Mouse (Mus musculus) spleen, postnatal 10 days (tissue): ENCODE results near the gene Nuak1.

Source experiments
- DNase-seq, 2 experiments: peaks; one replicate each; pipeline ENCODE4 v3.0.0; 2021 to 2022; ENCODE audit warnings: low spot score in 2 of 2

Nuak1 gene

DNA sequence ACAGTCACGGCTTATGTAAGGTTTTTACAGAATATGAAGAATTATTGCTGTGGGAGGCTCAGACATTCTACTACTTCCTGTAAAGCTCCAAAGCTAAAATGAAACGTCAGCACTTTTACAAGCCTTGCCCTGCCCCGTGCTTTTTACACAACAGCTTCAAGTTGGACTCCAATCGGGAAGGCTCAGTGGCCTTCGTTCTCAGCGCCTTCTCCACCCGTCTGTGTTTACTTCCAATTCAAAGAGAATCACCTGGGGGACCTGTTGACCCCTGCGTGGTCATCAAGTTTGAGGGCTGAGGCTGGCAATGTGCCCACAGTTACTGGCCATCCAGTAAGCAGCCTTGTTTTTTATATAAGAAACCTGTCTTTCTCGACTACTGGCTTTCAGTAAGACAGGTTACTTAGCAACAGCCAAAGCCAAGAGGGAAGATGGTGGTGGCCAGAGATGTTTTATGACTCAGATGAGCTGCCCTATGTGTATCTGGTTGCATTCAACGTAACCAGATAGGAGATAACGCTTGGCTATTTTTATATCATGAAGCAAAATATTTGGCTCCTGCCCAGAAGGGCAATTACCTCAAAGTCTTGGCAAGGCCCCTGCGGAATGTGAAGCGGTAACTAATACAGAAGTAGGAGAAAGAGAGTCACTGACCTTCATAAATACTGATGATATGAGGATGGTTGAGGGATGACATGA, 31.3 kb downstream of the Nuak1 start:
- DNase-seq = no peak

- no peak for DNase-seq
Measured at GRCm38 (mm10) chr10:84405135-84405776, 35.1 kb downstream of the Nuak1 start.

GRCm38 (mm10) chr10:84401907-84402371, 38.5 kb downstream of the Nuak1 start:
- DNase-seq = peak in 1 of 2 experiments; percentile 43

DNA sequence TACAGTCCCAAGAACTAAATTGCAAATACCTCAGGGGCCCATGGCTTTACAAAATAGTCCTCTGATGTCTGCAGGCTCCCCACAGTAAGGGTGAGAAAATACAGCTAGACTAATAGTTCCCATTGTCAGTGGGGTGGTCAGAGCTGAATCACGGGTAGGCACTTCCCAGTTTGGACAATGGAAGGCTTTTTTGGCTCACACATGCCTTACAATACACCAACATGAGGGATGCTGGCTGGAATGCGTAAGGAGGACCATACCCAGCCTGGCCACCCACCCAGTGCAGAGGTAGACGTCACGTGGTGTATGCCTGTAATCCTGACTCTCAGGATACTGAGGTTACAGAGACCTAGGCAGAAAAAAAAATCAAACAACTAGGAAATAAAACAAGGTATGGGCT, 39.2 kb downstream of the Nuak1 start:
- no peak for DNase-seq

DNA sequence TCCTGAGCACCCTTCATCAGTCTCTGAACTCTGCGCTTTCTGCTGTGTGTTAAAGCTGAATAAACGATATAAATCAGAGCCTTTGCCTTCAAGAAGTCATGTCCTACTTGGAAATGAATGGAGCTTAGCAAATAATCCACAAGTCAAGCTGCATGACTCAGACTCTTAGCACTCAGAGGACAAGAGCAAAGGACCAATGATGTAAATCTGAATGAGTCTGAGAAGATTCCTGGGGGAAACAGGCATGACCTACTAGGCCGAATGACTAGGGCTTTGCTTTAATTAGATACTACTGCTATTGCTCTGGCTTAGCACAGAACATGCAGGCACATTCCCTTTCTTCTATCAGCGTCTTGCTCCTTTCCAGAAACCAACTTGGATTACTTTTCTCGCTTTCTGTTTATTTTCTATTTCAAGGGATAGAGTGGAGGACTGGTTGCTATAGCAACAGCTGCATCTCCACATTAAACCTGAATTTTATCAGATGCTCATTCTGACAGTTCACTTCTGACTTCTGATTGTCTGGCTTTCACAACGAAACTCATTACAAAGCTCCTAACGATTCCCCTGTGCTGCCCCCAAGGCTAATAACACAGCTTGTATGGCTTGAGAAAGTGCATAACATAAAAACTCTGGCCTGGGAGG, 40.2 kb downstream of the Nuak1 start:
- no peak for DNase-seq

DNA sequence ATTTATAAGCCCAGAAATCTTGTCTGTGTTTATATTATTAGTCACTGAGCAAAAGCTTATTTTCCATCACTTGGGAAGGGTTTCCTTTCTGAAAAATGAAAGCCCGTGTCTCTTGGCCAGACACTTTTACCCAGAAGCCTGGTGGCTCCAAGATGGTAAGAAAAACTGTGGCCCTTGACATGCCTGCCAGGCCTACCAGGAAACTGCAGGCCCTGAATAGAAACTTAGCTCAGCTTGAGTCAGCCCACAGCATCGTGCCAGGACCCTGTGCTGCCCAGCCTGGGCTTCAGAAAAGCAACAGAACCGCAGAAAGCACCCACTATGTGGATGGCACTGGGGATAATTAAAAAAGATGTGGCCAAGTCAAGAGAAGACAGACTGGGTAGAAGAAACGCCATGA, 43.1 kb downstream of the Nuak1 start:
- no peak for DNase-seq

- no peak for DNase-seq
Measured at GRCm38 (mm10) chr10:84395885-84396659, 44.3 kb downstream of the Nuak1 start.

GRCm38 (mm10) chr10:84395259-84395658, 45.1 kb downstream of the Nuak1 start:
- DNase-seq = no peak

- DNase-seq = no peak
Measured at GRCm38 (mm10) chr10:84393881-84394280, 46.5 kb downstream of the Nuak1 start.

DNA sequence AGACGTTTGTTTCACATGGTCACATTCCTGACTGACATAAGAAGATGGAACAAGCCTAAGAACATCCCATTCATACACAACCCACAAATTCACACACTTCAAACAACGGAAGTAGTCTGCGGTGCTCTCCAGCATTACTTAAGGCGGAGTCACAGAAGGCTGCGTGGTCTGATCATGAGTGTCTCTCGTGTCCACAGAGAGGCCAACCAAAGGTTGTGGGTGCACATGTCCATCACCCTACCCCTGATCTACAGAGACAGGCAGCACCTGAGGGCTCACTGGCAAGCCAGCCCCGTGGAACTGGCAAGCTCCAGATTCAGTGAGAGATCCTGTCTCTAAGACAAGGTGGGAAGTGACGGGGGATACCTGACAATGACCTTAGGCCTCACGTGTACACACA, 47.0 kb downstream of the Nuak1 start:
- DNase-seq = no peak

DNA sequence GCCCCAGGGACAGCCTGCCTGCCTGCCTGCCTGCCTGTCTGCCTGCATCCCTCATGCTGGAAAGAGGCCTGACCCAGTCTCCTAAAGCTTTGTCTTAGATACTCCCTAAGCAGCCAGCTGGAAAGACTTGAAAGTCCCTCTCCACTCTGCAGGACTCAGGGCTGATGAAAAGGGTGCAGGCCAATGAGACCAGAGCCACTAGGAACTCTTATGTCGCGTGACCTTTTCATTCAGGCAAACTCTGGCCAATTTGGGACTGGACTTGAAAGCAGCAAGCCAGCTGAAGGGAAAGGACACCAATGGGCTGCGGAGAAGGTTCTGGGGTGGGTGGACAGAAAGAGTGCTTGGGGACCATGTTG, 47.7 kb downstream of the Nuak1 start:
- DNase-seq = no peak

GRCm38 (mm10) chr10:84392027-84392722, 48.2 kb downstream of the Nuak1 start:
- peak in 1 of 2 experiments; percentile 44 for DNase-seq

GRCm38 (mm10) chr10:84389707-84390106, 50.7 kb downstream of the Nuak1 start:
- no peak for DNase-seq

GRCm38 (mm10) chr10:84388357-84389141, 51.8 kb downstream of the Nuak1 start:
- no peak for DNase-seq

- no peak for DNase-seq
Measured at GRCm38 (mm10) chr10:84387338-84387737, 53.1 kb downstream of the Nuak1 start.

- no peak for DNase-seq
Measured at GRCm38 (mm10) chr10:84386625-84387242, 53.7 kb downstream of the Nuak1 start.

- DNase-seq = no peak
Measured at GRCm38 (mm10) chr10:84386214-84386613, 54.2 kb downstream of the Nuak1 start.

DNA sequence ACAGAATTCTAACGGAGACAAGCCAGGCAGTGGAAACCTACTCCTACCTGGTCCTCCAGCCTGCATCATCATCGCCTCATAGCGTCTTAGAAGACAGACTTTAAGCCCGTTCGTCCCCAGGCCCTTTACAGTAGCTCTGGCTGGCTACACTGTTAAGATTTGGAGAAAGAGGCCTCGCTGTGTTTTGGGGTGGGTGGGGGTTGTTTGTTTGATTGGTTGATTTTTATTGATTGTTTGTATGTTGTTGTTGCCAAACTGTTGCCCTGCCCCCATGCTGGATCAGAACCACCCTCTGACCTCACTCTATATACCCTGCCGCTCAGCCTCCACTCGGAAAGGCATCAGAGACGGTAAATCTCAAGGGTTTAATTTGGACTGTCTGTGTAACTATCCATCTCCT, 55.6 kb downstream of the Nuak1 start:
- no peak for DNase-seq

GRCm38 (mm10) chr10:84382900-84383883, 57.2 kb downstream of the Nuak1 start:
- DNase-seq = no peak
